Mouse (Mus musculus) left cerebral cortex, adult 9 months (tissue): ENCODE data around the gene Epha8.

Source experiments
- DNase-seq, 2 experiments: peaks; one replicate each; pipeline ENCODE4 v3.0.0; 2022; ENCODE audit warnings: low spot score in 2 of 2

Gene Epha8

GRCm38 (mm10) chr4:136907033-136907432, 49.6 kb downstream of the Epha8 start:
- no peak for DNase-seq

DNA sequence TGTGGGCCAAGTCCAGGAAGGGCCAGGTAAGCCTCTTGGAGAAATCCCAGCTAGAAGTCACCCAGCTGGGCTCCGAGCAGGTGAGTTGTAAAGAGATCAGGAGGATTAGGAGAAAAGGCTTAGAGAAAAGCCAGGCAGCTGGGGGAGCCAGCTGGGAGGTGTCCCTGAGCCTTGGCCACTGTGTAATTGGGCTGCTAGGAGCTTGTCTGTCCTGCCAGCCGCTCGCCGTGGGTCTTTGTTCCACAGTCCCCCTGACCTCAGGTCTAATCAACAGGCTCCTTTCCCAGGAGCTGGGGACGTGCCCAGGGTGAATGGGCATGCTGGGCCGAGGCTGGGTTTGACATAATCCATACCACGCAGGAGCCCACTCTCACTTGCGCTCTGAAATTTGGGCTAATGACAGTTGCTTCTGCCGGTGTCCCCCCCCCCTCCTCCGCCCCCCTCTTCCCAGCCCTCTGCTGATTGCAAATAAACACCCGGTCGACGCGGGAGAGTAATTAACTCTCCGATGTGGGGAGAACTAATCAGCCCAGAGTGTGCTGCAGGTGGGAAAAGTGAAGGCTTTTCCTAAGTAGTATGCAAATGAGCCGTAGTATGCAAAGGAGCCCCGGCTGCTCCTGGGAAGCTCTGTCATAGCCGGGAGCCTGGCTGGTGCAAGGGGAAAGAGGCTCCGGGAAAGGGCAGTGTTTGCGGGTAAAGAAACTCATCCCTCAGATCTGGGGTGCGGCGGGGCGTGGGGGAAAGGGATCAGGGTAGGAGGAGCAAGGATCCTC, 51.7 kb downstream of the Epha8 start:
- DNase-seq = no peak

DNA sequence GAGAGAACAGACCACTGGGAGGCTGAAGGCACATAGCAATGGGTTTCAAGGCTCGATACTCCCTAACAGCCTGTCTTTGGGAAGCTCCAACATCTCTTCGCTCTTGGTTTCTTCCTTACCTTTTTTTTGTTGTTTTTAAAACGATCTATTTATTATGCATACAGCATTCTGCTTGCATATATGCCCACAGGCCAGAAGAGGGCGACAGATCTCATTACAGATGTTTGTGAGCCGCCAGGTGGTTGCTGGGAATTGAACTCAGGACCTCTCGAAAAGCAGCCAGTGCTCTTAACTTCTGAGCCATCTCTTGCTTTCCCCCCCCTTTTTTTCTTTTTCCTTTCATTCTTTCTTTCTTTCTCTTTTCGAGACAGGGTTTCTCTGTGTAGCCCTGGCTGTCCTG, 57.5 kb downstream of the Epha8 start:
- no peak for DNase-seq

DNA sequence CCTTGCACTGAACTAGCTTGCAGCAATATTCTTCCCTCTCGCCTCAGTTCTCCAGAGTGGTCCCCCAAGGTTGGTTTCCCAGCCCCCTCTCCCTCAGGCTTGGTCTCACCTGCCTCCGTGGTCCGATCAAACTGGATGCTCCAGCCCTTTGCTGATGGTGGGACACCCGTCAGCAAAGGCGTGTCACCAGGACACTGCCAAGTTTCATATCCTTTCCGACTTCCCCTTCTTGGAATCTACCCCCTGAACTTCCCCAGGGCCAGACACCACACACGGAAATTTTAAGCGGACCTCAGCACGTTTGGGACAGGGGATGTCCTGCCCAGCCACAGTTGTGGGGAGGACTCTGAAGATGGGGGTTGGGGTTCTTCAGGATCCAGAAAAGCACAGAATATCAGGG, 58.0 kb downstream of the Epha8 start, which contains the start of gene C1qa:
Gene C1qa (minus strand): TSS at position 167 of the 400 bp plus-strand sequence.
- no peak for DNase-seq

DNA sequence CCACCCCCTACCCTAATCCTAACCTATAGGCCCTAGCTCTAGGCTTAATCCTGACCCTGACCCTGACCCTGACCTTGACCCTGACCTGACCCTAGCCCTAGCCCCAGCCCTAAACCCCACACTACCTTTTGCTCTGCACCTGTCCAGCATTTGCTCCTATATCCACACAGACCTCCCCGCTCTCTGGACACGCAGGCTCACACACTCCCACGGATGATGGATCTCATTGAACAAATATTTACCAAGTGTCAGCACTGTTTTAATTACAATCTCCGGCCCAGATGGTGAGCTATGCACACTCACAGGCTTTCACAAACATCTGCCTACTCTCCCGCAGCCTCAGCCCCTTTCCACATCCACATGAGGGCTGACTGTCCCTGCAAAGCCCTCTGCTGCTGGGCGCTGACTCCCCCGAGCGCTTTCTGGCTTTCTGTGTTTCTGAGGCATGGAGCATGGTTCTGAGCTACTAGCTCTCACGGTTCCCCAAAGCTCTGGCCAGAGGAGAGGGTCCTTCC, 58.5 kb downstream of the Epha8 start:
- no peak for DNase-seq

DNA sequence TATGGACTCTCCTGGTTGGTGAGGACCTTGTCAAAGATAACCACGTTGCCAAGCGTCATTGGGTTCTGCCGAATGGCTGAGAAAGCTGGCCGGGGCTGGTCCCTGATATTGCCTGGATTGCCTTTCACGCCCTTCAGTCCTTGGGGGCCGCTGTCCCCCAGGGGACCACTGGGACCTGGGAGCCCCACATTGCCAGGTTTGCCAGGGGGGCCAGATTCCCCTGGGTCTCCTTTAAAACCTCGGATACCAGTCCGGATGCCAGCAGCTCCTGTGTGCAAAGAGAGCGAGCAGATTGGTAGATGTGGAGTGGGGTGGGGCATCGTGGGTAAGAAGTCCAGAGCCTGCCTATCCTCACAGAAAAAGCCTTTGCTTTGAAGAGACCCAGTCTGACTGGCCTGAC, 60.2 kb downstream of the Epha8 start:
- DNase-seq = no peak

DNA sequence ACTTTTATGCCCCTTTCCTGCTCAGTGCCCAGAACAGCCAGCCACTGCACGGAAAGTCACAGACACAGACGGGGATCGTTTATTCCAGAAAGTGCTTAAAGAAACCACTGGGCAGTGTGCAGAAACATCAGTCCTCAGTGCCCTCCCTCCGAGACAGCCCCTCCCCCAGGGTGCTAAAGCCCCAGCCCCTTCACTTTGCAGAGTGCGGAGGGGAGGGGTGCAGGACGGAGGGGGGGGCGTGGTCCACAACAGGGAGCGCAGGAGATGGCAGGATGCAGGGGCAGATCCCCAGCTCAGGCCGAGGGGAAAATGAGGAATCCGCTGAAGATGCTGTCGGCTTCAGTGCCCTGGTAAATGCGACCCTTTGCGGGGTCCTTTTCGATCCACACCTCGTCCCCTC, 60.8 kb downstream of the Epha8 start:
- no peak for DNase-seq

GRCm38 (mm10) chr4:136894821-136895220, 61.8 kb downstream of the Epha8 start:
- DNase-seq = no peak

- DNase-seq = peak in 1 of 2 experiments; percentile 55
Observed at GRCm38 (mm10) chr4:136893691-136894543, 62.7 kb downstream of the Epha8 start.

DNA sequence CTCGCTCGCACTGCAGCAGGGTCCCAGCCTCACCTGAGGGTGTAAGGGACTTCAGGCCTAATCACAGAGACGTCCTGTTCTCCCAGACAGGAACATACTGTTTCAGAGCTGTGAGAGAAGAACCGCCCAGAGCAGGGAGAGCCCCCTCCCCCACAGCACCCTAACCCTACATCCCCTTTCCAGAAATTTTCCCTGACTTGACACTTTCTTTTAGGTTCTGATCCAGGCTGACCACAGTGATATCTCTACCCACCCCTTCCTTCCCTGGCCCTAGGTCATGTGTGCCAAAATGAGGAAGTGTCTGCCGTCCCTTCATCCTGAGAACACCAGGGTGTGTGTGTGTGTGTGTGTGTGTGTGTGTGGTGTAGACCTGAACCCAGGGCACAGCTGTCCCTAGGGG, 63.8 kb downstream of the Epha8 start, which contains the start of gene C1qc:
Gene C1qc (minus strand): TSS at position 255 of the 400 bp plus-strand sequence.
- peak; percentile 35 to 47 for DNase-seq

DNA sequence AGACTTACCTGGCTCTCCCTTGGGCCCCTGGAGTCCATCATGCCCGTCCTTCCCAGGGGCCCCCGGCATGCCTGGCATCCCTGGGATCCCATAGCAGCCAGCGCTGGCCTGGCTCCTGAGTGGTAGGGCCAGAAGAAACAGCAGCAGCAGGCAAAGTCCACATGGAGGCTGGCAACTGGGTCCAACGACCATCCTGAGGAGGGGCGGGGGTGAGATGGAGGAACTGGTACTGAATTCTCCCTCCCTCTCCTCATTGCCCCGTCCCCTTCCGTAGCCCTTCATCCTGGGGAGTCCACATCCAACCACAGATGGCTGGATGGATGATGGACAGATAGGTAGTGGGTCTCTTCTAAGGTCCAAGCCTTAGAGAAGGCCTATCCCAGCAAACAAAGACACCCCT, 64.2 kb downstream of the Epha8 start:
- no peak for DNase-seq

DNA sequence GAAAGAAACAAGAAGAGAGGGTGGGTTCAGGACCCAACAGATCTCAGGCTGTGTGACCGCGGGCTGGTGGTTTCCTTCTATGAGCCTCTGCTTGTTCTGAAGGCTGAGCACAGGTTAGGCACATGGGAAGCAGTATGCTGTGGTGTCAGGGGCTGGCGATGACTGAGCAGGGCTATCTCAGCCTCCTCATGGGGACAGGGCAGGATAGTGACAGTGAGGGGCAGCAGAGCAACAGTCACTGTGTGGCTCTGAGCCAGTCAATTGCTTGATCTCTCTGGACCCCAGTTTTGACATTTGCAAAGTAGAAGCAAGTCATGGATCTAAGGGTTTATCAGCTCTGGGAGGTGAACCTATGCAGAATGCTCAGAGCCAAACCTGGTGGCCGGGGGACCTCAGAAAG, 65.5 kb downstream of the Epha8 start:
- DNase-seq = no peak

DNA sequence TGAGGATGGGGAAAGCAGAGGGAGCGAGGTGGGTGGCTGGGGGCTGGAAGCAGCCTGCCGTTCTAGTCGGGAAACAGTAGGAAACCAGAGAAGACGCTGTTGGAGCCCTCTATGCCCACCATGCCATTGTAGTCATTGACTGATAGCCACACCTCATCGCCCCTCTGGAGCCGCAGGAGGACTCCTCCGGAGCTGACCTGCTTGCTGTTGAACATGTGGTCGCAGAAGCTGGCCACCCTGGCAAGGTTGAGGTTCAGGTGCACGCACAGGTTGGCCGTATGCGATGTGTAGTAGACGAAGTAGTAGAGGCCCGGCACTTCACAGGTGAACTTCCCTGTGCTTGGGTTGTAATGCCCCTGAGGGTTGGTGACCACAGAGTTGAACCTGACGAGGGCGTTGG, 66.6 kb downstream of the Epha8 start:
- DNase-seq = no peak

GRCm38 (mm10) chr4:136887714-136888113, 68.9 kb downstream of the Epha8 start:
- DNase-seq = no peak

DNA sequence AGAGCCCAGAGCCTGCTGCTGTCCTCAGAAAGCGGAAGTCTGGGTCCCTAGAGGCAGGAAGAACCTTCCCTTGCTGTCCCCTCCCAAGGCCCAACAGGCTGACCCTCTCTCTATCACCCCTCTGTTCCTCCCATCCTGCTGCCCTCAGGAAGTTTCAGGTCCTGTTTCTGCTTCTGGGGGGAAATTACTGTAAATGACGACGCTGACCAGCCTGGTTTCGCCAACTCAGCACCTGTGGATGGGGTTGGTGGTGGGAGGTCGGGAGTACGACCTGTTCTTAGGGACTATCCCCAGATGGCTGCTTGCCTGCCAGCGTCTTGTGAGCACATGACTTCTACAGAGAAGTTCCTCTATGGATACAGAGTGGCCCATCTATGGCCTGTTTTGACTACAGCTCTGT, 70.5 kb downstream of the Epha8 start, which contains the start of gene C1qb:
Gene C1qb (minus strand): TSS at position 87 of the 400 bp plus-strand sequence.
- peak in 1 of 2 experiments; percentile 39 for DNase-seq
